Mouse (Mus musculus) megakaryocyte, embryonic 14.5 days (primary cell): ENCODE data around the gene Il6ra.

ENCODE experiments used
- FLI1 ChIP-seq: IDR thresholded peaks from 2 replicates; pipeline ENCODE4 v1.6.1; 2012; ENCODE audit warnings: low read length, inconsistent platforms, mixed read lengths
- GATA1 ChIP-seq: IDR thresholded peaks from 3 replicates; pipeline ENCODE4 v1.6.1; 2012; ENCODE audit warnings: mixed read lengths, low read length, inconsistent platforms, borderline replicate concordance

- TF ChIP-seq GATA1 (no peak), FLI1 (no peak)
Measured at GRCm38 (mm10) chr3:89819897-89820296, 93.1 kb downstream of the Il6ra start.
